Mouse (Mus musculus) mouse trophoblast stem cell (cell line): Measurements from ENCODE around the gene Med4.
"Not testable (repeated sequence)": the region's sequence is repeated elsewhere in the genome, so short reads cannot be mapped to it uniquely, and the experiment has no call there.

Experiments
- in situ Hi-C, 2 experiments: fragments of 300-500 bp; cut with MseI, MboI; formaldehyde crosslinking; loops; 2 replicates in 1 of 2; 3 replicates in 1 of 2; pipeline ENCODE4 v1.15.1; 2025

Med4 gene

GRCm38 (mm10) chr14:73501721-73502120 lies 8.1 kb upstream of the Med4 start:
- in situ Hi-C loops = no loop called here

- in situ Hi-C loops = no loop called here
Observed at GRCm38 (mm10) chr14:73502591-73503184, 7.1 kb upstream of the Med4 start.

GRCm38 (mm10) chr14:73503237-73503933 lies 6.4 kb upstream of the Med4 start:
- in situ Hi-C loops = no loop called here

DNA sequence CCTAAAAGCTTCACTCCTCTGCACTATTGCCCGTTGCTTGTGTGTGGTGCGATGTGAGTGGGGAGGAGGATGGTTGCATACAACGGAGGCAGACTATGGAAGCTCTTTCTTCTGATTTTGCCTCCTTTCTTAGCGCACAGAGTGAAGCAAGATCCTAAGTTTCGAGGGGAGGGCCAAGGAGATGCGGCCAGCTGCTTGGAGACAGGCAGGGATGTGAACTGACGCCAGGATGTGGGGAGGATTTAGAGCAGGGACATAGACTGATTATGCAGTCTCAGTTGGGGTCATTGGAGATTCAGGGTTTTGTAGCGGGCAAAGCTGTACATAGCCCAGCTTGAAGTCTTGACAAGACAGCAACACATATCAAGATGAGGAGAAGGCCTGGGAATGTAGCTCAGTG lies 3.5 kb upstream of the Med4 start:
- in situ Hi-C loops = no loop called here

DNA sequence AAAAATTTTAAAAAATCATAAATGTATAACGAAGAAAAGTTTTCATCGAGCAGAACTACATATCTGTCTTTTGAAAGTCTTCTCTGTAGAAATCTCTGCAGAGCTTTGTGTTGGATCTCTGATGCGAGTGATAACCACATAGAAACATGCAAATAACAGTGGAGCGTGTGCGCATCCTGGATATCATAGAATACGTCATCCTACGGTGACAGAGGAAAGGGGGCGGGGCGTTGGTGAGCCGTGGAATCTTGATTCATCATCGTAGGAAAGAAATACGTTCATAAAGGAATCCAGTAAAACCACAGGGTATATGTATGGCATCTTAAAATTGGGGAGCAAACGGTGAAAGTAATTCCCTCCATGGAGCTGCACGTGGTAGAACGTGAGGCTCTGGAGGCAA lies 2.6 kb upstream of the Med4 start:
- in situ Hi-C loops = no loop called here

DNA sequence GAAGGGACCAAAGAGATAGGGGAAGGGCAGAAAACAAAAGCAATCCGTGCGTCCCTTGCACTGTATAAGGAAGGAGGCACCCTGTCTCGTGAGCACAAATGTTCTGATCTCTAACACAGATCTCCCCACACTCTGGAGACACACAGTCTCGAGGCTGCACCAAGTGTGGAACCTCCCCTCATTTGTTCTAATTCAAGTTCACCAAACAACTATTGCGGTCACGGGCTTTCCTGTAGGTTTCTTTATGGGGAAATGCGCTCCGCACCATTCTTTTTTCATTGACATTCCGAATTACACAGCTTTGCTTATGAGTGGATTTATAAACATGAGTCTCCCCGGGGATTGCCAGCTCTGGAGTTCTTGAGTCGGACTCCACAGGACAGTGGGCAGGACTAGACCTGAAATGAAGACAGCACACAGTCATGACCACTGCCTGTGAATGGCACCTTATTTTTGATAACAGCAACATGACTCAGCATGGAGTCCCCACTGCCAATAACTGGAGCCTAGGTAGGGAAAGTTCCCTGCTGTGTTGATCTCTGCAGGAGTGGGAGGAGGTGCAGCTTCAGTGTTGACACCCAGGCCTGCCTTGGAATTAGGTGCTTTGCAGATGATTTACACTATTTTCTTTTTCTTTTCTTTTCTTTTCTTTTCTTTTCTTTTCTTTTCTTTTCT lies 2.0 kb upstream of the Med4 start:
- in situ Hi-C loops = no loop called here

GRCm38 (mm10) chr14:73508630-73509395 lies 1.0 kb upstream of the Med4 start:
- in situ Hi-C loops = no loop called here

DNA sequence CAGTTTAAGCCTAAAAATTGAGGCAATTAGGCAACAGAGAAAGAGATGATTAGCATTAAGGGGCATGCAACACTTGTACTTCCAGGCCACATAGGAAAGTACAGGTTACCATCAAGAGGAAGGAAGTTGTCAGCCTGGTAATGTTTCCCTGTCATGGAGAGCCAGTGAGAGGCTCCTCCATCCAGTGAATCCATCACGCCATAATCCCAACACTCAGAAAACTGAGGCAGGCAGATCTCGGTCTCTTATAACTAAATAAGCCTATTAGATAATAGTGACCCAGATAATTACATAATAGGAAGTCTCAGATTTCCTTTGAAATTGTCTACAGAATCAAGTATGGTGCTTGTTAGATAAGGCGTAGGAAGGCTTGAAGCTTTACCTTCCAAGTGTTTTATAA lies 14.3 kb downstream of the Med4 start:
- in situ Hi-C loops = no loop called here

- in situ Hi-C loops = no loop called here
Observed at GRCm38 (mm10) chr14:73524766-73525448, 15.1 kb downstream of the Med4 start, which contains the start of gene Sucla2. Gene Sucla2 (plus strand): TSS chr14:73525319.

DNA sequence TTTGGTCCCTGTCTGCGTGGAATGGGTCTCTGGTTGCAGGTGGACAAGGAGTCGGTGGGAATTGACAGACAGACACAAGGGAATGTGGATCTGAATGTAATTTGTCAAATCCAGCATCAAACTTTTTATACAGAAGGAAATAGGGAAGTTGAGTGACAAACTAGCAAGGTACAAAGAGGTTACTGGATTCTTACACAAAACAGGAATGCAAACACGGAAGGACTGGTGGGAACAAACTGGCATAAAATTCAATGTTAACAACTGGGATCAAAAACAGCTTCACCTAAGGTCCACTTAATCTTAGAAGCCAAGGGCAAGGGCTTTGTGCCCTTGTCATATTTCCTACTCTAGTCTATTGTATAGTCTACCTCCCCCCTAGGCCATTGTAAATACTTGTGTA lies 18.8 kb downstream of the Med4 start:
- in situ Hi-C loops = not testable (repeated sequence)

- in situ Hi-C loops = no loop called here
Observed at GRCm38 (mm10) chr14:73533755-73534465, 24.1 kb downstream of the Med4 start.

- in situ Hi-C loops = no loop called here
Observed at GRCm38 (mm10) chr14:73535641-73536040, 25.8 kb downstream of the Med4 start.

GRCm38 (mm10) chr14:73543781-73544180 lies 34.0 kb downstream of the Med4 start:
- in situ Hi-C loops = no loop called here

- in situ Hi-C loops = no loop called here
Observed at GRCm38 (mm10) chr14:73547034-73547433, 37.2 kb downstream of the Med4 start.

DNA sequence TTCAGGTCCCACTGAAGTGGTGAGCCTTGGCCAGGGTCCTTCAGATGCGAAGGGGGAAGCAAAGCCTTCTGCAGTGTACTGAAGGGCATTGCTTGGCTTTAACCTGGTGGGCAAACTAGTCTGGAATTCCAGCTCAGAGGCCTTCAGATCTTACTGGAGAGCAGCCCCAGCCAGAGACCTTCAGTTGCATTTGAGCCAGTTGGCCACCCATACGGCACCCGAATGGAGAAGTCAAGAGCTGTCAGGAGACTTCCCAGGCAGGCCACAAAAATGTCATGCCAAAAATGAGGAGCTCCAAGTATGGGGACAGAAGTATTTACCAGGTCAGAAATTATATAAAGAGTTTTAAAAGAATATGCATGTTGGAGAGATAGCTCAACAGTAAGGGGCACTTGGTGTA lies 38.2 kb downstream of the Med4 start, which contains the start of gene Nudt15:
TSS of gene Nudt15 (minus strand) at position 192 of the 400 bp plus-strand sequence.
- in situ Hi-C loops = no loop called here

GRCm38 (mm10) chr14:73550291-73550690 lies 40.5 kb downstream of the Med4 start:
- in situ Hi-C loops = no loop called here

- in situ Hi-C loops = no loop called here
Observed at GRCm38 (mm10) chr14:73550732-73551131, 40.9 kb downstream of the Med4 start.

- in situ Hi-C loops = no loop called here
Observed at GRCm38 (mm10) chr14:73551164-73551563, 41.3 kb downstream of the Med4 start.

DNA sequence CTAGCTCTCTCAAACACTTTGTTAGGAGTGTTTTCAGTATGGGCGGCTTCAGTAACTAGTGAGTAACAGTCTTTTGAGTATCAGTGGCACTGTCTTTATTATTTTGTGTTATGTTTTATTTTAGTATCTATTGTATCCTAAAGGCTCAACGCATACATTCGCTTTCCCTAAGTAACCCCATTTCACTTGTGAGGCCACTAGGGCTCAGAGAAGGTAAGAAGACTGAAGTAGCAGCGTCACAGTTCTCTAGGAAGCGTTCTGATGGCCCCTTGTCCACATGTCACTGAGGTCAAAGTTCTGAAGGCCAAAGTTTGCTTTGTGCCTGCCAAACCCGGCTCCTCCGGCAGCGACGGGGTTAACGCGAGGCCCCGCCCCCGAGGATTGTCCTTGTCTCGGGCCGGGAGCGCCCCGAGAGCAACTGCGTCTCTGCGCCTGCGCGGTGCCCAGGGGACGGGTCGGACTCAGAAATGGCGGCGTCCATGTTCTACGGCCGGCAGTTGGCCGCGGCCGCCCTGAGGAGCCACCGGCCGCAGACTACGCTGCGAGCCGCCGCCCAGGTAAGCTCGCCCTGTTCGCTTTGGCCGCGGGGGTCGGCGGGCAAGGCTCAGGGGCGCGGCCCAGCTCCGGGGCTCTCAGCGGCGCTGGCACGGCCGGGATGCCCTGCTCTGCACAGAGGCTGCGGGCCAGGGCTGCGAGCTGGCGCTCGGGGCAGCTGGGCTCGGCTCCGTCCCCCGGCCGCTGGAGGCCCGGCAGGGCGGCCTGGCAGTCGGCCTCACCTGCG lies 42.7 kb downstream of the Med4 start:
- in situ Hi-C loops = no loop called here

DNA sequence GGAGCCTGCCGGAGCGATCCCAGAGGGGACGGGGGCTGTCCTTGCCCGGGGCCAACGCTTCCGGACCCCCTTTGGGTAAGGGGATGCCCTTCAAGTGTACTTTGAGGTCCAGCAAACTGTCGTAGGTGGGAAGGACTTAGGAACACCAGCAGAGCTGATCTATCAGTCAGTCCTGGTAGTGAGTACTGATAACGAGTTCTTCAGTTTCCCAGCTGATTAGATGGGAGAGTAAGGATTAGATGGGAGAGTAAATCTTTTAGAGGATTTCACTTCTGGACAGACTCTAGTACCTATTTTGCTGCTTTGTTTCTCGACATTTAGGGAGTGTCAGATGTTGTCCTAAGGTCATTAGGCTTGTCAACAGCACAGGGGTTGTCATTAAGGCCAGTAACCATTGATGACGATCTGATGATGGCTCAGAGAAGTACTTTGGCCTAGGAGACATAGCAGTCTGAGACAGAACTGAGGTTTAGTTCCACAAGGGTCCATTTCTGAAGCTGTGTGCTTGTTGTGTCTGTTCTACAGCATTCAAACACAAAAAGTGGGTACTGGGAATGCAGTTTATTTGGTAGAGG lies 43.4 kb downstream of the Med4 start:
- in situ Hi-C loops = no loop called here
